Mouse (Mus musculus) neutrophil, adult 5-6 weeks (primary cell): ENCODE data around the gene Golga2. TPM values are rescaled to one million over a fixed set of nuclear protein-coding genes. Genes with fewer than 3 reads are reported as not detected.

ENCODE experiments used
- ATAC-seq: fragments of 151-379, 151-347 bp; 2 replicates; pipeline ENCODE4 v1.8.0; 2017; ENCODE audit warnings: mild to moderate bottlenecking, moderate TSS enrichment; ENCODE audit not compliant: insufficient number of reproducible peaks, poor library complexity, low FRiP score, severe bottlenecking; ENCODE audit errors: extremely low read depth
- total RNA-seq: library from RNA; stranded (forward); fragments of 200-1000 nt; gene quantifications from 2 replicates; pipeline ENCODE4 v1.2.3, GENCODE M21; 2017

Golga2 gene
- total RNA-seq, 1 experiment from 2014 or later, result 88.5 TPM

DNA sequence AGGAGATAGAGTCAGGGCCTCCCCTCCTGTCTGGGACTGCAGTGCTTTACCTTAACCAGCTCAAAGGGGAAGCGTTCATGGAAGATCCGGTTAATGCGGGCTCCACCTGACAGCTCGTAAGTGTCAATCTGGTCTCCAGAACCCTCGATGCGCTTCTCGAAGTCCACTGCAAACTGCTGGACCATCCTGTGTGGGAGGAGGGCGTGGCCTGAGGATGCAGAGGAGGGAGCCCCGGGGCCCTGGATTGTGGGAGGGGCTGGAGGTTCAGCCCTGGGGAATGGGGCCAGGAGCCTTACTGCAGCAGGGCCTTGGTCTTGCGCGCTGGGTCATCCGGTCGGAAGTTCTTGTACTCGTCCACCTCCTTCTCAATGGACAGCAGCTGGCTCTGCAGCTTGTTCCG, 48.7 kb downstream of the Golga2 start:
- ATAC-seq, result no peak

DNA sequence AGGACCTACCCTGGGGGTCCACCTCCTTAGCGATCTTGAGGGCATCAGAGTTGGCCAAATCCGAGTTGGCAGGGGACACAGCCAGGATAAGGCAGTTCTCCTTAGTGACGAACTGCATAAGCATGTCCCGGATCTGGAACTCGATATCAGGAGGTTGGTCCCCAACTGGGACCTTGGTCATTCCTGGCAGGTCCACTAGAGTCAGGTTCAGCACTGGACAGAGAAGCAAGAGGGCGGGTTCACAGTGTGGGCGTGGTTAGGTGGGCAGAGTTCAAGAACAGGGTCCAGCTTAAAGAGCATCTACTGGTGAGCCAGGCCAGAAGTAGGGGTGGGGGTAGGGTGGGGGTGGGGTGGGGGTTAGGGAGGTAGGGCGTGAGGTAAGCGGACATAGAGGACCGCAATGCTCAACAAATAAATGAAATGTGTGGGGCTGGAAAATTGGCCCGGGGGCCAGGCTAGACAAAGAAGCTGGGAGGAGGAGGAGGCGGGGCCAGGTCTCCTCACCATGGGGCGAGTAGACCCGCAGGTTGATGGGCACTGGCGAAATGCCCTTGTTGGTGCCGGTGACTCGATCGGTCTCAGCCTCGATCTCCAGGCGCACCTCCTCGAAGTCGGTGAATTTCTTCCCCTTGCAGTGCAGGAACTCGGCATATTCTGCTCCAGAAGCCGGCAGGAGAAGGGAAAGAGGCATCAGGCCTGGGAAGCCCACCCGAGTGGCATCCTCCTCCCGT, 52.9 kb downstream of the Golga2 start:
- ATAC-seq, result no peak

DNA sequence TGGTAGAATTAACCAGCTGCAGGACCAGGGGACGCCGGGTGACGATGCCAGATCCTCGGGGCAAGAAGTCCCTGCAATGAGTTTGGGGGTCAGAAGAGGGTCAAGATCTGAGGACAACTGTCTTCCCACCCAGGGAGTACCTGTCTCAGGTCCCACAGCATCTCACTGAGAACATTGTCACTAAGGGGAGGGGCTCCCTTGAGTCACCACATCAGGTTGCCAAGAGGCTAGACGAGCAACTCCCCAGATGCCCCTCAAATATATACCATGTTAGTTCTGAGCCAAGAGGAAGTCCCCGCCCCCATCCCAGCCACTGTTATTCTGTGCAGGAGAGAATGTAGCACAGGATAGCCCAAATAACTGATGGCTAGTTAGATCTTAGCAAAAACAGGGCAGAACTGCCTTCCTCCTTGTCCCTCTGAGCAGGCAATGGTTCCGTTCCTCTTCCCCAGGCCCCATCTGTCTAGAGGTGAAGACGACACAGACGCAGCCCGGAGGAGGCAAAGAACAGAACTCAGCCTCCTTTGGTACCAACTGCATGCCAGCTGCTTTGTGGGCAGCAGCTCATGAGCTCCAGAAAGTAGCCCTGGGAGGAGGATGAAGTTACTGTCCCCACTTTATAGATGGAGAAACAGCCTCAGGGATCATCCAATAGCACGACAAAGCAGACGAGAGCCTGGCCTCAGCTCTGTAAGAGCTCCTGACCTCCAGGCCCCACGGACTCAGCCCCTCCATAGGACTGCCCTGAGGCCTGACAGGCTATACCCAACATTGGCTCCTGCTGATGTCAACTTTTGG, 53.9 kb downstream of the Golga2 start:
- ATAC-seq, result no peak

DNA sequence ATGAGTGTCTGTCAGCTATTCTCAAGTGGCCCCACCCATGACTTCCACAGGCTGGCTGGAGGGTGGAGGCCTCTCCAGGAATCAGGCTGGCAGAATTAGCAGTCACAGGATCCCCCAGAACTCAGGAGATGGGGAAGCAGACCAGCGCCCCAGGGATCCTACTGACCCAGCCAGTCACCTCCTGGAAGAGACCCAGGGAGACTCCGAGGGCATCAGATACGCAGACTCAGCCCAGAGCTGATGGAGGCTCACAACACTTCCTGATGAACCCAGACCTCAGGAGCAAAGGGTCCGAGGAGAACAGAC, 54.4 kb downstream of the Golga2 start:
- no peak for ATAC-seq

DNA sequence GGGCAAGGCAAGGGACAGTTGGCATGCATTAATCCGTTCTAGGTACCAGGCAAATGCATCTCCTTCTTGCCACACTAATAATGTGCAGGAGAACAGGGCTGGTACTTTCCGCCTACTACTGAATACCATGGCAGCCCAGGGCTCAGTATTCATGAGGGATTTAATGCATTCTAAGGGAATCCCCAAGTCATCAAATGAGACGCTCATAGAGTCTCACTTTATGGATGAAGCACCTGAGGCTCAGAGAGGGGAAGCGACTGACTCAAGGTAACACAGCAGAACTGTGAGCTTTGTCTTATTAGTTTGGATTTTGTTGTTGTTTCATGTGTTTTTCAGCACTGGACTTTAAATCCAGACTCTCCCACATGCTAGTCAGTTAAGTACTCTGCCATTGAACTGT, 54.9 kb downstream of the Golga2 start:
- ATAC-seq, result no peak

DNA sequence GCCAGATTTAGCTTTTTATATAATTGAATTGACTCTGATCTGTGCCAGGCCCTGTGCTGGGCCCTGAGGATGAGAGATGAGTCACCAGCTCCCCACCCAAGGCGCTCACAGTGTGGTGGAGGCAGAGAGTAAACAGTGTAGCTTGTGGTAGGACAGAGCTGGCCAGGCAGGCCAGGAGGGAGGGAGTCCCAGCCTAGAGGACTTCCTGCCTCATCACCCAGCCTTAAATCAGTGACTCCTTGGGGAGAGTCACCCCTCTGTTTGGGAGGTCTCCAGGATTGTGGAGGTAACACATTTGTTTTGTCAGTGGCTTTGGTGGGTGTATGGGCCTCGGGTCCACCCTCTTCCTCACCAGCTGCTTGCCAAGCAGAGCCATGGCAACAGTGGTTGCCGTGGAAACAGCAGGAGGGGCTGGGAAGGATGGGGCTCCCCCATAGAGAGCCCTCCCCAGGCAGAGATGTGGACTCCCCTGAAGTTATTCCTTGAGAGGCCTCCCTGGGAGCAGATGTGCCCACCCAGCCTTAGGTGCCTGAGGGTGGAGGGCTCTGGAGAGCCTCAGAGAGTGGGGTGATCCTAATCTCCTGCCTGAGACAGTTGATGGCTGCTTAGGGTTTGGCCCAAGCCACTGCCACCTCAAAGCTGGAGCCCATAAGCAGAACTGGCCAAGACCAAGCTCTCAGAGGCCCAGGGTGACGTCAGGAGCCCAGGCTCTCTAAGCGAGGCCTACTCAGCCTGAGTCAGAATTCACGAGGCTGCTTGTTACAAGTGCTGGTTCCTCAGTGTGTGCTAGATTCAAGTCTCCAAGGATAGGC, 55.6 kb downstream of the Golga2 start:
- ATAC-seq, result no peak

DNA sequence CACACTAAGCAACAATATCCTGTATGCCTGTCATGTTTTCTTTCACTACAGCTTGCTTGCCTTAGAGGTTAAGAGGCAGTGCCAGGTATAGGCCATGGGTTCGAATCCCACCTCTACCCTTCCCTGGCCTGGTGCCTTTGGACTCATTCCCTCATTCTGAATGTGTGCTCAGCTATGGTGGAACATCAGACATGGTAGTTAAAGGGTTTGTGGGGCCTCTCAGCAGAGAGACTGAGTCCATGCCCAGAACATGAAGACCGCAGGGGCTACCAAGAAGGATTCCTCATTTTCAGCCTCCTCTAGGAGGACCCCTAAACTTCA, 56.1 kb downstream of the Golga2 start:
- no peak for ATAC-seq

DNA sequence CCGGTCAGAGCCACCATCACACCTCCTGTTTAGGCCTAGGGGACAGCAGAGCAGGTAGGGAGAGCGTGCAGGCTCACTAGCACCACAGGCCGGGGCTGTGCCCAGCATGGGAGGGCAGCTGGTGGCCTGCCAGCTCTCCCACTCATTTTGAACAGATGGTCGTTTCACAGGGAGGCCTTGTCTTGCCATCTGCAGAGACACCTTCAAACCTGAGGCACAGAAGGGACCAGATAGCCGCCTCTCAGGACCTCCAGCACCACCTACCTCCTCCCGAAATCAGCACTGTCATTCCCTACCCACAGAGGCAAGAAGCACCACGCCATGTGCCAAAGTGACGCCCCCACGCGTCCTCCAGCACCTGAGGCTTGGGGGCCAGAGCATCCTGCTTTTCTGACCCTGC, 56.9 kb downstream of the Golga2 start:
- no peak for ATAC-seq

DNA sequence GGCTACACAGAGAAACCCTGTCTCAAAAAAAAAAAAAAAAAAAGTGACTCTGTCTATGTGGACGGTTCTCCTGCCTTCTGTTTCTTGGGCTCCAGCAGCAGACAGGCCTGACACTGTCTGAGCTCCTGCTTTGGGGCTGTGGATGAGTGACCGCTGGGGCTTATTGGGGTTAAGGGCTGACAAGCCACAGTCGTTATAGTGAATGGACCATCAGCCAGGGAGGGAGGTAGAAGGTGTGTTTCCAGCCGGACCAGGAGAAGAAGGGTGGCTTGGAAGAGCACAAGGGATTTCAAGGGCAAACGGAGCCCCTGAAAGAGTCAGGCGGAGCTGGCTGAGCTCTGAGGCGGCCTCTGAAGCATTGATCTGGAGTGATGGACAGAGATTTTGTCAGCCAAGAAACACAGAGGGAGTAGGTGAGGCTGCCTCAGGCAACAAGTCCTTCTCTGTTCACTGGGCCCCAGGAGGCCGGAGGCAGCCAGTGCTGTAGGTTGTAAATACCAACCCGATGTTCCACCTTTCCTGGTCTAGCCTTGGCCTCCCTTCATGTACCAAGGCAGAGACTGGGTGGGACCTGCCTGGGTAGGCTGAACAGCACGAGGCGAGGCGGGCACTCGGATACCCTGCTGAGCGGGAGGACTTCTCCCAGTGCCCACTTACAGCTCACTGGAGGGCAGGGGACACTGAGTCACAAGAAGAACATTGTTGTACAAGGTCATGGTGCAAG, 57.6 kb downstream of the Golga2 start:
- no peak for ATAC-seq

DNA sequence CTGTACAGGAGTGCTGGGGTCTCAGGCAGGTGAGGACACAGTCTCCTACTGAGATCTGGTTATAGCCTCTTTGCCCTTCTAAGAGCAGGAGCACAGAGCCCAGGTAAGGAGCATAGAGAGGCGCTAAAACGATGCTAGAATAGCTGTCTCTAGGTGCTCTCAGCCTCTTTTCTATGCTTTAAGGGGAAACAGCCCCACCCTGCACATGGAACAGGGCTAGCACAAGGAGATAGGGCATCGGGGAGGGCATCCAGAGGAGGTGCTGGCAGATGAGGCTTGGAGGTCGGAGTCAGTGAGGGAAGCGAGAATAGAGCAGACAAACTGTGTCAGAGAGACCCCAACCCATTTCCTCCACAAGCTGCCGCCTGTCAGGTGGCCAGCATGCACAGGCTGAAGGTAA, 59.8 kb downstream of the Golga2 start:
- ATAC-seq, result no peak

DNA sequence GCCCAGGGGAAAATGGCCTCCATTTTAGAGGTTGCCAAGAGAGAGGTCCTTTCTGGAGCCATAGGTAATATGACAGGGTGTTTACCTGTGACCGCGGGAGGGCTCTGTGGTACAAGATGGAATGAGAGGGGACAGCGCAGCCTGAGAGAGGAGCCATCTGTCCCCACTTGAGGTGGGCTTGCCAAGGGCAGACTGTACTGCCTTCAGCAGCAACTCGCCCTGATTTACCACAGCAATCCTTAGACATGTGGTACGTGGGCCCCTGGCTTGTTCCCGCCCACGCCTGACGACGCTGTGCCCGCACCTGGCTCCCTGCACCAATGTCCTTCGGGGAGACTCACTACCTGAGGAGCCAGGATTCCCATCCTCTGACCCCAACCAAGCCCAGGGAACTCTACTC, 61.1 kb downstream of the Golga2 start:
- no peak for ATAC-seq

DNA sequence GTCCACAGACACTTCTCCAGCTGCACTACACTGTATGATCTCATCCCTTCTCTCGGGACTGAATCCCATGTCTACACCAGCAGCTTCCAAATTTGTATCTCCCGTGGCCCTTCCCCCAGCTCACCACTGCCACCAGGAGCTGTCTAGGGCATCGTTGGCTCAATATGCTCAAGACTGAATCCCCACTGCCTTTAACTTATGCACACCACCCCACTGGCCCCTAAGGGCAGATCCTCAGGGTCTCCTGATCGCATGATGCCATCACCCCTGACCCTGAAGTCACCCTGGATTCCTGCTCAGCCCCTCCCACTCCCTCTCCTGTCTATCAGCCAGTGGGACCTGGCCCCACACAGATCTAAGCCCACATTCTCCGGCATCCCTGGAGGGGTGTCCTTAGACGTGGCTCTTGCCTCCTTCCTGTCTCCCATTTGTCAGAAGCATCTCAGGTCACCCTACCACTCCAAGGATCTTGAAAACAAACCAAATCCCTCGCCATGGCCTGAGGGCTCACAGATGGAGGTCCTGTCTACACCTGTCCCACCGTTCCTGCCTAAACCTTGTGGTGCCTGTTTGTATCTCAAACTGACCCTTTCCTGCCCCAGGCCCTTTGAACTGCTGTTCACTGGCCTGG, 62.6 kb downstream of the Golga2 start:
- no peak for ATAC-seq

DNA sequence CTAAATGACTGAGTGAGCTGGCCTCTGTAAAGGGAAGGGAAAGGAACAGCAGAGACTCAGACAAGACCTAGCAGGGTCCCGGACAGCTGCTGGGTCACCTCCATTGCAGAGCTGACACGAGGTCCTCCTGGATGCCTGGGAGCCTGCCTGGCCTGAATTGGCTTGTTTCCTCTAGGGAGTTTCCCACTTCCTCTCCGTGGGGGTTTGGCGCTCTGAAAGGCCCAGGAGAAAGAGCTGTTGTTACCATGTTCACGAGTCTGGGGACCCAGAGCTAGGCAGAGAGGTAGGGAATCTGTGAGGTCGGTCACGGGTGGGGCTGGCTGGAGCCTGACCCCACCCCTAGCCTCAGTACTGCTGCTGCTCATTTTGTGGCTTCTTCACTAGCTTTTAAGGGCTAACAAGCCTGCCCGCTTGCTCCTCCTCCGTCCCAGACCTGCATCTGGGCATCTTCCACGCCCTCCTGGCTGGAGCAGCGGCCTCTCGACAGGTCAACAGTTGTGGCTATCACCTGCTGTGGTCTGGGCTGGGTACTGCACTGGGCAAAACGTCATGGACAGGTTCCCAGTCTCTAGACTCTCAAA, 63.4 kb downstream of the Golga2 start:
- ATAC-seq, result no peak

DNA sequence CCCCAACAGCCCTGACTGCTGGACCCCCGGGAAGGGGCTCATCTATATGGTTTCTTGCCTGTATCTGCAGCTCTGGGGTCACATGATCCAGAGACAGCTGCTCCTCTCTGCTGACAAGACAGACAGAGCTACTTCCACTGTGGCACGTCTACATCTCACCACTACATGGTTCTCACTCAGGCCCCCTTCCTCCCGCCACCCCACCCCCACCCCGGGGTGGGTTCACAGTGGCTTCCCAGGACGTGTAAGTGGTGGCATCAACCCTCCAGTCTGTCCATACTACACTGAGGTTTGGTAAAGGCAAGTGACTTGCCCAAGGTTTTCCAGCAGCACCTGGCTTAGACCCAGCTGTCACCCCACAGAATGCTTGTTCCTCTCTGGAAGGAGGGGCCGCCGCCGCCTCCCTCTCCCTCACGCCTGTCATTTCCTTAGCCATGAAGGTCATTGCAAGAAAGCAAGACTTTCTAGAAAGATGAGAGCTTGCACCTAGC, 64.3 kb downstream of the Golga2 start:
- no peak for ATAC-seq

DNA sequence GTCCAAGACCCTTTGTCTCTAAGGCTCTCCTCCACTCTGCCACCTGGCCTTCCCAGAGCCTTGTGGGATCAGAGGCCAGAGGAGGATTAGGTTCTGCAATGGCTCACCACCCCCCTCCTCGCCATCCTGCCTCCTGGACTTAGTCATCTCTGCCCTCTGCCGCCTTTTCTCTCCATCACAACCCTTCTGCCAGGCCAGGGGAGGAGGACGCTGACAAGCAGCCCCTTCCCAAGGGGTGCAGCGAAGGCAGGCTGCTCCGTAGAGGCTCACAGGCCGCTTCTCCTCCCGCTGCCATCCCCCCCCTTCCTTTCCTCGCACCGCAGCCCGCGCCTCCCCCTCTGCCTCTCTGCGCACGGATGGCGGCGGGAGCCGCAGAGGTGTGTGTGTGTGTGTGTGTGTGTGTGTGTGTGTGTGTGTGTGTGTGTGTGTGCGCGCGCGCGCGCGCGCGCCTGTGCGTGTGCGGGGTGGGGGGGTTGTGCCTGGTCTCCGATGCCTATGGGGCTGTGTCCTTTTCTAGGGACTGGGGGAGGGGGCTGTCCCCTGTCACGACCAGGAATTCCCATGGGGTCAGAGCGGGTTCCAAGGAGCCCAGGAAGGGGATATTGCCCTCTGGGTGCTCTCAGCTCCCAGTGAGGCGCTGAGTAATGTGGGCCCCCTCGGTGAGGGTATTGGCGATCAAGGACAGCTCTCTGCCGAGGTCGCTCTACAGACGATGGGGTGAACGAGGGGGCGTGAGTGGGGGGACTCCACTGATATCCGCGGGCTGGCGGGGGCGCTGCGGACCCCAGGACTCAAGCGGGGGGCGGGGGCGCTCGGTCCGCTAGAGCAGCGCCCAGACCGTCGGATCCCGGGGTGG, 65.2 kb downstream of the Golga2 start, which contains the start of gene Ciz1:
Gene Ciz1, plus strand, starts transcription at position 177 of the 856 bp plus-strand sequence.
- no peak for ATAC-seq

DNA sequence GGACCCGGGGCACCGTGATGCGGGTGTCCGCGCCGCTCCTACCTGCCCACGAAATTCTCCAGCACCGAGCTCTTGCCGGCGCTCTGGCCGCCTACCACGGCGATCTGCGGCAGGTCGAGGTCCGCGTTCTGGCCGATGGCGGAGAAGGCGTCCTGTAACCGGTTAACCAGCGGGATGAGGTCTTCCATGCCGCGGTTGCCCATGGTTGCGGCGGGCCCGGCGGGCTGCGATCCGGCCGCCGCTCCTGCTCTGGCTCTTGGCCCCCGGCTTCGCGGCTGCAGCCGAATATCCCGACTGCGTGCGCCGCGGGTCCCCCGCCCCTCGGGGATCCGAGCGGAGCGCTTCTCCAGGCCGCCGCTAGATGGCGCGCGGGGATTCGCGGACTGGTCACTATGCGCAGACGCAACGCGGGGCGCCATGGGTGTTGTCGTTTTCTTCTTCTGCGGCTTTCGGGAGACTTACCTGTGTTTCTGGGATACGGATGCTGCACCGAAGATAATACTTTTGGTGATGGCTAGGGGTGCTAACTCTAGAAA, 65.9 kb downstream of the Golga2 start, which contains the start of gene Dnm1:
Gene Dnm1, minus strand, starts transcription at position 332 of the 536 bp plus-strand sequence.
- ATAC-seq, result peak; percentile 74

DNA sequence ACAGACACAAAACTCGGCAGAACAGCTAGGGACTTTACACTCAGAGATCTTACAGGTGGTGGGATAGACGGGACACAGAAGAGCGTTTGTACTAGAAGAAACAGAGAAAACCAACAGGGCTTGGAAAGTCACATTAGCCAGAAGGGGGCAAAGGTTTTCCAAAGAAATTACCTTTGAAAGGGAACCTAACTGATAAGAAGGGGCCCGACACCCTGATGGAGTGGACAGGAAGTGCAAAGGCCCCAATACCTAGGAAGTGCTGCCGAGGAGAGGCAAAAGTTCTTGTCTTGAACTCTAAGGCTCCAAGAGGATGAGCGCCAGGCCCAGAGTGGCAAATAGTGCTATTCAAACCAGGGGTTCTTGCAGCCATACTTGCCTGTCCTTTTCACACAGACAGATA, 66.7 kb downstream of the Golga2 start:
- no peak for ATAC-seq
